Mouse (Mus musculus): ENCODE results near the gene Olfr463.

Olfr463 gene

DNA sequence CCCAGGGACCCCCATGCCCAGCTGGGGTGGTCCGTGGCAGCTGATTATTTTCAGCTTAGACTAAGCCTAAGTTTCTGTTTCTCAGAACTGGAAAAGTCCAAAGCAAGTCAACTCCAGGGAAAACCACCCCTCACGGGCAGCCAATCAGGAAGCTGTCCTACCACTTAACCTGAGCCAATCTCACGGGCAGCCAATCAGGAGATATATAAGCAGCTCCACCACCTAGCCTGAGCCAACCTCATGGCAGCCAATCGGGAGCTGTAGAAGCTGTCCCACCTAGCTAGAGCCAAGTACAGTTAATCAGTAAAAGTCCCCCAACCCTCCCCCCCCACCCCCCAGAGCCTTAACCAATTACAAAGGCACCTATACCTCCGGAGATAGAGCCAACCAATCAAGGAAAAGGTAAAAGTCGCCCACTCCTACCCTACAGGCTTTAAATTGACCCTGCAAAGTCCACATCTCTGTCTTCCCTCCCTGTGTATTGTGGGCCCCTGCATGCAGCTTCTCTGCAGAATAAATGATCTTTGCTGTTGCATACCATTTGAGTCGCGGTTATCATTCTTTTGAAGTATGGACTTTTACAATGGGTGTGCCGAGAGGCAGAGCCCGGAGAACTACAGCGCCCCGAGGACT is 50.1 kb downstream of the Olfr463 start:
- DNase-seq (ENCODE audit: low spot score in 2 of 2), result no peak

Data from right cerebral cortex, postnatal 10 days (tissue).